Mouse (Mus musculus): Measurements from ENCODE around the gene Memo1.

- TF ChIP-seq POLR2A (IDR thresholded peaks at IDR 0.05; ENCODE audit: low read depth, low read length) (no peak), CTCF (IDR thresholded peaks at IDR 0.05; ENCODE audit: borderline replicate concordance, insufficient read depth, low read length) (no peak)
Observed at GRCm38 (mm10) chr17:74288626-74289025, 6.7 kb downstream of the Memo1 start.
